17 mouse cellular contexts compared by ENCODE assay signal in the genomic region with DNA sequence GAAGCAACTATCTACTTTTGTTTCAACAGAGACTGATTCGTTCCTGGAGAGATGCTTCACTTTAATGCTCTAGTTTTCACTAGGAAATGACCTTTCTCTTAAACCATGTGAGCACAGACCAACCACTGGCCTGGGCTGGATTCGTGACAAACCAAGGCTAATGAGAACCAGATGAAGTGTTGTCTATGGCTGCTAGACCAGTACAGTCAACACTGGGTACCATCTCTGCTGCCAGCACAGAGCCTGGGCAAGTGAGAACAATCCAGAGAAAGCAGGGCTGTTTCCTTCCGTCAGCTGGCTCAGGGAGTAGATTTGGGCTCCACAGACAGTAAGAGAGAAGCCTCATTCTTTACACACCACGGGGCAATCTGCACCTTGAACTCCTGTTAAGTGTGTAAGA.
DNase-seq lines count a peak whose midpoint lies in the region; ATAC-seq lines count a peak whose summit lies in the region.
"Had no signal": no experiment of that assay in that cellular context is flagged by ENCODE, and none has a peak within 500 bp of the region (broad histone marks: within the 10 kb centered on the region; RNA-seq: fewer than 3 reads in every experiment).

No protein-coding gene starts in this region.

- H3K4me2 ChIP-seq in forebrain, embryonic 14.5 days (ENCODE audit: low read length) = no peak overlapping the region
- no peak overlapping the region for H3K4me2 ChIP-seq in forebrain, embryonic 16.5 days (ENCODE audit: low read length)
- H3K4me2 ChIP-seq in neural tube, embryonic 15.5 days = no peak overlapping the region
- H3K4me2 ChIP-seq: embryonic facial prominence, embryonic 12.5 days; heart, embryonic 15.5 days; hindbrain, embryonic 13.5 days; liver, embryonic 12.5 days had no signal

- H3K27ac ChIP-seq in forebrain, embryonic 14.5 days (ENCODE audit: low read depth, low read length) = no peak overlapping the region
- H3K27ac ChIP-seq in forebrain, embryonic 16.5 days (ENCODE audit: low read length) = no peak overlapping the region
- no peak overlapping the region for H3K27ac ChIP-seq in neural tube, embryonic 15.5 days (replicated peaks)
- H3K27ac ChIP-seq: embryonic facial prominence, embryonic 12.5 days; heart, embryonic 15.5 days; hindbrain, embryonic 13.5 days; kidney, postnatal 0 days; liver, embryonic 12.5 days had no signal

- H3K27me3 ChIP-seq in forebrain, embryonic 14.5 days (replicated peaks; ENCODE audit: control insufficient read depth, insufficient read depth, low read length) = no peaks in the 10 kb centered on the region
- peaks cover 3% of the 10 kb centered on the region; the same call in 1 of the 2 replicates for H3K27me3 ChIP-seq in forebrain, embryonic 16.5 days (replicated peaks; ENCODE audit: control insufficient read depth, insufficient read depth, low read length)
- no peaks in the 10 kb centered on the region for H3K27me3 ChIP-seq in neural tube, embryonic 15.5 days (replicated peaks)
- H3K27me3 ChIP-seq: embryonic facial prominence, embryonic 12.5 days; heart, embryonic 15.5 days; hindbrain, embryonic 13.5 days; liver, embryonic 12.5 days had no signal

- no peaks in the 10 kb centered on the region for H3K36me3 ChIP-seq in forebrain, embryonic 14.5 days (ENCODE audit: control insufficient read depth, insufficient read depth, low read length)
- H3K36me3 ChIP-seq in forebrain, embryonic 16.5 days (ENCODE audit: control insufficient read depth, insufficient read depth) = no peaks in the 10 kb centered on the region
- no peaks in the 10 kb centered on the region for H3K36me3 ChIP-seq in neural tube, embryonic 15.5 days
- H3K36me3 ChIP-seq: heart, embryonic 15.5 days; hindbrain, embryonic 13.5 days had no signal

- 16% methylated on average over 4 of the region's 4 CpGs for WGBS in forebrain, embryonic 14.5 days
- 18% methylated on average over 4 of the region's 4 CpGs for WGBS in forebrain, embryonic 16.5 days
- WGBS in neural tube, embryonic 15.5 days = 26% methylated on average over 4 of the region's 4 CpGs

- peaks cover 18% of the 10 kb centered on the region for H3K4me1 ChIP-seq in forebrain, embryonic 14.5 days (ENCODE audit: control insufficient read depth, insufficient read depth, low read length)
- H3K4me1 ChIP-seq in forebrain, embryonic 16.5 days (replicated peaks; ENCODE audit: control insufficient read depth, insufficient read depth, low read length) = peaks cover 18% of the 10 kb centered on the region
- peaks cover 13% of the 10 kb centered on the region for H3K4me1 ChIP-seq in neural tube, embryonic 15.5 days
- H3K4me1 ChIP-seq: heart, embryonic 15.5 days; liver, embryonic 12.5 days had no signal

- no peak overlapping the region for H3K4me3 ChIP-seq in forebrain, embryonic 14.5 days (ENCODE audit: low read depth, low read length)
- no peak overlapping the region for H3K4me3 ChIP-seq in forebrain, embryonic 16.5 days (replicated peaks; ENCODE audit: low read length)
- no peak overlapping the region for H3K4me3 ChIP-seq in neural tube, embryonic 15.5 days (replicated peaks)
- H3K4me3 ChIP-seq: embryonic facial prominence, embryonic 12.5 days; heart, embryonic 15.5 days; hindbrain, embryonic 13.5 days; liver, embryonic 12.5 days had no signal

- H3K9me3 ChIP-seq in forebrain, embryonic 14.5 days (replicated peaks; ENCODE audit: control insufficient read depth, low read length) = no peaks in the 10 kb centered on the region
- no peaks in the 10 kb centered on the region for H3K9me3 ChIP-seq in forebrain, embryonic 16.5 days (ENCODE audit: control insufficient read depth, low read length)
- H3K9me3 ChIP-seq in neural tube, embryonic 15.5 days (replicated peaks) = no peaks in the 10 kb centered on the region
- H3K9me3 ChIP-seq: embryonic facial prominence, embryonic 12.5 days; heart, embryonic 15.5 days; hindbrain, embryonic 13.5 days; liver, embryonic 12.5 days had no signal

- no peak overlapping the region for H3K9ac ChIP-seq in forebrain, embryonic 14.5 days (ENCODE audit: low read length)
- no peak overlapping the region for H3K9ac ChIP-seq in forebrain, embryonic 16.5 days (replicated peaks; ENCODE audit: low read depth, low read length)
- no peak overlapping the region for H3K9ac ChIP-seq in neural tube, embryonic 15.5 days (replicated peaks)
- H3K9ac ChIP-seq: embryonic facial prominence, embryonic 12.5 days; heart, embryonic 15.5 days; hindbrain, embryonic 13.5 days; liver, embryonic 12.5 days had no signal

- ATAC-seq in forebrain, embryonic 14.5 days = no peak
- no peak for ATAC-seq in forebrain, embryonic 16.5 days
- no peak for ATAC-seq in neural tube, embryonic 15.5 days (ENCODE audit: low FRiP score)
- ATAC-seq: intestine, postnatal 0 days; liver, embryonic 12.5 days; lung, postnatal 0 days had no signal

- peak; percentile 17 for DNase-seq in forebrain, embryonic 14.5 days (ENCODE audit: low spot score)
- DNase-seq in neural tube, embryonic 10.5 days (ENCODE audit: extremely low spot score, low spot score) = peak; percentile 31
- peak; percentile 57 for DNase-seq in forelimb bud, embryonic 11.5 days (ENCODE audit: low read depth, low spot score)
- no peak for DNase-seq in left cerebral cortex, adult 11 months (ENCODE audit: low spot score)
- DNase-seq in right cerebral cortex, postnatal 36 days (ENCODE audit: low spot score in 2 of 2) = no peak
- no peak for DNase-seq in spleen, postnatal 10 days (ENCODE audit: low spot score in 2 of 2)
- DNase-seq: adrenal gland, postnatal 10 days; cerebellum, adult 9-11 months had no signal

Comparison
In these comparisons a context has a peak if more than half of its experiments do, and no peak if none do; other contexts are left out.
1. DNase-seq: peak in forebrain, embryonic 14.5 days (single experiment), neural tube, embryonic 10.5 days (single experiment) and forelimb bud, embryonic 11.5 days (single experiment); none in left cerebral cortex, adult 11 months (single experiment), right cerebral cortex, postnatal 36 days (0 of 2) and spleen, postnatal 10 days (0 of 2).